Mouse (Mus musculus): Measurements from ENCODE around the gene Psg19. TPM values are rescaled to one million over a fixed set of nuclear protein-coding genes. Genes with fewer than 3 reads are reported as not detected.

Gene Psg19
- polyA plus RNA-seq (2015; fragmentation: Nextera tagmentation; extraction: Ambion mirVana) = not detected in 2 replicates

DNA sequence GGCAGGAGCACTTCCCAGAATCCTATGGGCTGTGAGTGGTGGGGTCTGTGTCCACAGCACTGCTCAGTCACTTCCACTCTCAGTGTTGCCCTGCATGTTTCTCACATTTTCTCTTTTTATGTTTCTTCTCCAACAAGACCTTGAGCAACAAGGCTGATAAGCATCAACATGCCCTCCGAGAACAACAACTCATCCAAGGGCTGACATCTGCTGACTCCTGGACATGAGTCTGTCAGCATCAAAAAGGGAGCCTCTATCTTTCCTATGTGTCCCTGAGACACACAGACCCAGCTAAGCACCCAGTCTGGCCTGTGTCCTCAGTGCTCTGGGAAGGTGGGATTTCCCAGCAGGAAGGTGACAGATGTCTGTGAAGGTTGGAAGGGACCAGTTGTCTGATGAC is at the start of gene Psg19:
Gene Psg19, minus strand, starts transcription at position 101 of the 400 bp plus-strand sequence.
- H3K36me3 ChIP-seq (replicated peaks) = no peaks in the 10 kb centered on the region
- ATAC-seq (ENCODE audit: insufficient read depth) = no peak
- 71% methylated on average over 1 of the region's 1 CpGs for WGBS (ENCODE audit: insufficient replicate concordance)

DNA sequence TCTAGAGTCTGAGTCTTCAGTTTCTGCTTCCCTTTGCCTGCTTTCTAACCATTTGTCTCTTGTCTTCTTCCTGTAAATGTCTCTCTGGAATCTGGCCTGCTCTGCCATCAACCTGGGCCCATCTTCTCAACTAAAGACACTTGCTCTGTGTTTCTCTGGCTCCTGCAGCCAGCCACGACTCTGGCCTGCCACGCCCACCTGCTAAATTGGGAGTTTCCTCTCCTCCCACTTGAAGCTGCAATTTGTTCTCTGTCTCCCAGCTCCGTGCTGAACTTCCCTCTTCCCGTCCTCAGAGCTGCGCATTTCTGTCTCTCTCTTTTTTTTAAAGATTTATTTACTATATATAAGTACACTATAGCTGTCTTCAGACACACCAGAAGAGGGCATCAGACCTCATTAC is 46.5 kb upstream of the Psg19 start:
- Histone ChIP-seq H3K4me1 (replicated peaks) (peaks cover 5% of the 10 kb centered on the region), H3K4me2 (no peak overlapping the region), H3K4me3 (replicated peaks) (no peak overlapping the region), H3K27ac (replicated peaks) (no peak overlapping the region), H3K27me3 (no peaks in the 10 kb centered on the region), H3K36me3 (replicated peaks) (no peaks in the 10 kb centered on the region), H3K9ac (no peak overlapping the region), H3K9me3 (replicated peaks) (no peaks in the 10 kb centered on the region)
- no peak for ATAC-seq (ENCODE audit: insufficient read depth)
- WGBS (ENCODE audit: insufficient replicate concordance) = 13% methylated on average over 5 of the region's 5 CpGs

More for the DNA sequence above, at the start of gene Psg19:
- no peak within 1 kb of the TSS for H3K4me3 ChIP-seq (replicated peaks)
- no peaks in the 10 kb centered on the region for H3K9me3 ChIP-seq (replicated peaks)
- no peak within 1 kb of the TSS for H3K4me2 ChIP-seq
- H3K9ac ChIP-seq = no peak within 1 kb of the TSS
- no peaks in the 10 kb centered on the region for H3K27me3 ChIP-seq
- no peaks in the 10 kb centered on the region for H3K4me1 ChIP-seq (replicated peaks)
- H3K27ac ChIP-seq (replicated peaks) = no peak within 1 kb of the TSS

DNA sequence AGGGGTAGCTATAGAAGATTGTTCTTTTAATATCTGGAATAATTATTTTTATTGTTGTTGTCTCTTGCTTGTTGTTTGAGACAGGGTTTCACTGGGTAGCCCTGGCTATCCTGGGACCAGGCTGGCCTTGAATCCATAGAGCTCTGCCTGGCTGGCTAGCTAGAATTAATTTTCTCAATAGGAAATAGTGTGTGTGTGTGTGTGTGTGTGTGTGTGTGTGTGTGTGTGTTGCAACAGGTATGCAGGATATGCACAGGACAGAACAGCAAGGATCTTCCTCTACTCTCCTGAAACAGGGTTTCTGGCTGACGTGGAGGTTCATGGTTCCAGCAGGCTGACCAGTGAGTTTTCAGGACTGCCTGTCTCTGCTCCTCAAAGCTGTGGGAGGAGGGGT is 42.9 kb upstream of the Psg19 start:
- 60% methylated on average over 1 of the region's 1 CpGs for WGBS (ENCODE audit: insufficient replicate concordance)
- Histone ChIP-seq H3K4me2 (peak overlapping the region; percentile 30; the same call in 1 of the 2 replicates), H3K27ac (replicated peaks) (no peak overlapping the region), H3K9me3 (replicated peaks) (no peaks in the 10 kb centered on the region), H3K36me3 (replicated peaks) (no peaks in the 10 kb centered on the region), H3K4me1 (replicated peaks) (peaks cover 5% of the 10 kb centered on the region), H3K9ac (no peak overlapping the region), H3K27me3 (no peaks in the 10 kb centered on the region), H3K4me3 (replicated peaks) (no peak overlapping the region)
- ATAC-seq (ENCODE audit: insufficient read depth) = no peak

- no peaks in the 10 kb centered on the region for H3K9me3 ChIP-seq (replicated peaks)
- no peak overlapping the region for H3K9ac ChIP-seq
- H3K4me1 ChIP-seq (replicated peaks) = peaks cover 5% of the 10 kb centered on the region
- peak; percentile 22; the same call in 1 of the 2 replicates for ATAC-seq (ENCODE audit: insufficient read depth)
- 3% methylated on average over 14 of the region's 17 CpGs for WGBS (ENCODE audit: insufficient replicate concordance)
- no peaks in the 10 kb centered on the region for H3K27me3 ChIP-seq
- H3K4me2 ChIP-seq = peak overlapping the region; percentile 54
- peak overlapping the region; percentile 59 for H3K27ac ChIP-seq (replicated peaks)
- no peaks in the 10 kb centered on the region for H3K36me3 ChIP-seq (replicated peaks)
- H3K4me3 ChIP-seq (replicated peaks) = peak overlapping the region; percentile 33
These were observed 42.3 kb upstream of the Psg19 start for GRCm38 (mm10) chr7:18840386-18841173.

DNA sequence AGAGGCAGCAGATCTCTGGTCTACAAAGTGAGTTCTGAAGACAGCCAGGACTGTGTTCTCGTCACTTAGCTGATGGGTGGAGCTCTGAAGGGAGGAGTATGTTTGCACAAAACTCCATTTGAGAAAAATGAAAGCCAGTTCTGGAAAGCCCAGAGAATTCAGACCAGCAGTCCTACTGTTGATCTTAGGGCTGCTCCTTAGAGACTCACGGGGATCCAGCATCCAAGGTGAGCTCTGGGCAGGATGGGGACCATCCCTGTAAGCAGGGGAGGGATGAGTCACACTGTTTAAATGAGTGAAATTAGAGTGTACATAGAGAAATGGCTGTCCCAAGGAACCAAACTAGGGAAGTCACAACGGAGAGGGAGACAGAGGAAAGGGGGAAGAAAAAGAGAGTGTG is 41.5 kb upstream of the Psg19 start, which contains the start of gene Mill2:
Gene Mill2, plus strand, starts transcription at position 102 of the 400 bp plus-strand sequence.
- H3K4me3 ChIP-seq (replicated peaks) = peak within 1 kb of the TSS; percentile 33
- peak within 1 kb of the TSS; percentile 59 for H3K27ac ChIP-seq (replicated peaks)
- H3K27me3 ChIP-seq = no peaks in the 10 kb centered on the region
- ATAC-seq (ENCODE audit: insufficient read depth) = no peak
- H3K9ac ChIP-seq = no peak within 1 kb of the TSS
- no peaks in the 10 kb centered on the region for H3K36me3 ChIP-seq (replicated peaks)
- WGBS (ENCODE audit: insufficient replicate concordance) = 5% methylated on average over 3 of the region's 3 CpGs
- no peaks in the 10 kb centered on the region for H3K9me3 ChIP-seq (replicated peaks)
- peaks cover 5% of the 10 kb centered on the region for H3K4me1 ChIP-seq (replicated peaks)
- peak within 1 kb of the TSS; percentile 54 for H3K4me2 ChIP-seq

DNA sequence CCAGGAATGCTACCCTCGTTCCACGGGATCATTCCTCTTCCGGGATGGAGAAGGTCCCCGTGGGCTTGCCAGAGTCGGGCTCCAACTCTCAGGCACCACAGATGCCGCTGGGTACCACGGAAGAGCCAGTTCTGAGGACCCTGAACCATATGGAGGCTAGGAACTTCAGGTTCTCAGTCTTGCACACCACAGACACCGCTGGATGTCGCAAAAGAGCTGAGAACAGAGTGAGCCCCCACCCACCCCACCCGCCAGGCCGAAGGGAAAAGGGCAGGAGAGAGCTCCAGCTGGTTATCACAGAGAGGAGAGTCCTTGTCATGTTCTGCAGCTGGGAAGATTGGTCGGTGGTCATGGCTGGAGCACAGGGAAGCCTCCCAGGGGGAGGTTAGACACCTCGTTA is 34.0 kb upstream of the Psg19 start:
- no peaks in the 10 kb centered on the region for H3K36me3 ChIP-seq (replicated peaks)
- ATAC-seq (ENCODE audit: insufficient read depth) = no peak
- H3K9ac ChIP-seq = no peak overlapping the region
- no peaks in the 10 kb centered on the region for H3K4me1 ChIP-seq (replicated peaks)
- H3K27me3 ChIP-seq = no peaks in the 10 kb centered on the region
- H3K27ac ChIP-seq (replicated peaks) = no peak overlapping the region
- H3K4me2 ChIP-seq = no peak overlapping the region
- WGBS (ENCODE audit: insufficient replicate concordance) = 29% methylated on average over 13 of the region's 13 CpGs
- no peaks in the 10 kb centered on the region for H3K9me3 ChIP-seq (replicated peaks)
- no peak overlapping the region for H3K4me3 ChIP-seq (replicated peaks)

DNA sequence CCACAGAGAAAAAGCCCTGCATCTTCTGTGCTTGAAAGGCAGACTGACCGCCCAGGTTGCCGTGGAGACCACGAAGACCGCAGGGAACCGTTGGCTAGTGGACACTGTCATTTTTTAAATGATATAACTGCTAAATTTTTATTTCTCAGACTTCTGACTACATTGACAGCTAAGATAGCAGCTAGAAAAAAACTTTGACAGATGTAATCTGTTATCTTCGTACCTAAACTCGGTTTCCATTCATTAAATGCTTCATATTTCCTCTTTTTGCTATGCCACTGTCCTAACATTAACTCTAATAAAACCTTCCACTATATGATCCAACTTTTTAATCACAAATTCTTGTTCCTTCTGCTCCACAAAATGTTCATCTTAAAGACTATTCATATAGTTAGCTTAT is 31.2 kb upstream of the Psg19 start:
- WGBS (ENCODE audit: insufficient replicate concordance) = 70% methylated on average over 7 of the region's 7 CpGs
- no peak overlapping the region for H3K4me3 ChIP-seq (replicated peaks)
- ATAC-seq (ENCODE audit: insufficient read depth) = no peak

DNA sequence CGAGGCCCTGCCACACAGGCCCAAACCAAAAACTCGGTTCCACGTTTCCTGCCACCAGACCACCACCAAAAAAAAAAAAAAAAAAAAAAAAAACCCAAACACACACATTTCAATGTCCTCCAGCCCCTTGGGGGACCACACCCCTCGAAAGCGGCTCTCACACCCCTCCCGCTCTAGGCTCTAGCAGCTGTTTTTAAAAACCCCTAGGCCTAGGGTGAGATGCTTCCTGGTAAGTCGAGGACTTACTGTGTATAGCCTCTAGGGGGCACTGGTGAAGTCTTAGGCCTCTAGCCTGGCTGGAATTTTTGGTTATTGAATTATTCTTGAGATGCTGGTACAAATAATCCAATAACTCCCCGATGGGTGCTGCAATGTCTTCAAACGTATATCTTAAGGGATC is 30.3 kb upstream of the Psg19 start:
- Histone ChIP-seq H3K4me1 (replicated peaks) (no peaks in the 10 kb centered on the region), H3K27ac (replicated peaks) (no peak overlapping the region), H3K36me3 (replicated peaks) (no peaks in the 10 kb centered on the region), H3K27me3 (no peaks in the 10 kb centered on the region), H3K4me2 (no peak overlapping the region), H3K9me3 (replicated peaks) (no peaks in the 10 kb centered on the region), H3K4me3 (replicated peaks) (no peak overlapping the region), H3K9ac (no peak overlapping the region)
- ATAC-seq (ENCODE audit: insufficient read depth) = no peak
- WGBS (ENCODE audit: insufficient replicate concordance) = 49% methylated on average over 9 of the region's 9 CpGs

More for the DNA sequence above, 31.2 kb upstream of the Psg19 start:
- Histone ChIP-seq H3K36me3 (replicated peaks) (no peaks in the 10 kb centered on the region), H3K9ac (no peak overlapping the region), H3K9me3 (replicated peaks) (no peaks in the 10 kb centered on the region), H3K27ac (replicated peaks) (no peak overlapping the region), H3K4me1 (replicated peaks) (no peaks in the 10 kb centered on the region), H3K27me3 (no peaks in the 10 kb centered on the region), H3K4me2 (no peak overlapping the region)

DNA sequence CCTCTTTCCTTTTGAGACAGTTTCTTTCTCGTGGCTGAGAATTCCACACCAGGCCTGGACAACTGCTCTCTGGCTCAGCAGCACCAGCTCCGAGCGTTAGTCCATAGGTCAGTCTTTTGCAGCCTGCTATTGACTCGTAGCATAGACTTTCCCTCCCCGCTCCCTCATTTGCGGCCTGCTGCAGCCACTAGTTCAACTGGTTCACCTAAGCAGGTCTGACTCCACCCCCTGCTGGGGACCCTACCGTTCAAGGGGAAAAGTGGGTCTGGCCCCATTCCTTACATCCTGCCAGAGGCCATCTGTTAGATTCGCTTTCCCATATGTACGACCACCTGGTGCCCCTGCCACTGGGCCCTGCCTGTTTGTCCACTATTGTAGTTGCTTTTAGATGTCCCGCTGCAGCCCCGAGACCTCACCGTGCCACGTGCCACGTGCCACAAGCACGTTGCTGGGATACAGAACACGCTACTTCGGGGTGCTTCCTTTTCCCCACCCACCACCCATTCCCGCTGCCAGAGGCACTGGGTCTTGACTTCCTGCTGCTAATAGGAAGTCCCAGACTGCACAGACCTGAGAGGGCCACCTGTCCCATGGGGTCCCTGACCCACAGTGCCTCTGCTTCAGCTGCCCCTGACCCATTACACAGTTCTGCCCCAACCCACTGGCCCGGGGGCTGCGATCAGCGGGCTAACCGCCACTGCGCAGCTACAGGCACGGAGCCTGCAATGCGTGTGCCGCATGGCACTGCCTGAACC is 29.6 kb upstream of the Psg19 start:
- Histone ChIP-seq H3K4me3 (replicated peaks) (no peak overlapping the region), H3K4me1 (replicated peaks) (no peaks in the 10 kb centered on the region), H3K4me2 (no peak overlapping the region), H3K27me3 (no peaks in the 10 kb centered on the region), H3K9me3 (replicated peaks) (no peaks in the 10 kb centered on the region), H3K27ac (replicated peaks) (no peak overlapping the region), H3K36me3 (replicated peaks) (no peaks in the 10 kb centered on the region), H3K9ac (no peak overlapping the region)
- no peak for ATAC-seq (ENCODE audit: insufficient read depth)
- 66% methylated on average over 26 of the region's 26 CpGs for WGBS (ENCODE audit: insufficient replicate concordance)

GRCm38 (mm10) chr7:18821507-18821906 is 23.2 kb upstream of the Psg19 start, which contains the start of gene Psg17:
Psg17 (minus strand) TSS chr7:18821607.
- 37% methylated on average over 3 of the region's 3 CpGs for WGBS (ENCODE audit: insufficient replicate concordance)
- no peak within 1 kb of the TSS for H3K27ac ChIP-seq (replicated peaks)
- H3K4me2 ChIP-seq = no peak within 1 kb of the TSS
- no peaks in the 10 kb centered on the region for H3K9me3 ChIP-seq (replicated peaks)
- H3K27me3 ChIP-seq = no peaks in the 10 kb centered on the region
- no peak for ATAC-seq (ENCODE audit: insufficient read depth)
- no peaks in the 10 kb centered on the region for H3K36me3 ChIP-seq (replicated peaks)
- no peak within 1 kb of the TSS for H3K4me3 ChIP-seq (replicated peaks)
- H3K9ac ChIP-seq = no peak within 1 kb of the TSS
- H3K4me1 ChIP-seq (replicated peaks) = no peaks in the 10 kb centered on the region

DNA sequence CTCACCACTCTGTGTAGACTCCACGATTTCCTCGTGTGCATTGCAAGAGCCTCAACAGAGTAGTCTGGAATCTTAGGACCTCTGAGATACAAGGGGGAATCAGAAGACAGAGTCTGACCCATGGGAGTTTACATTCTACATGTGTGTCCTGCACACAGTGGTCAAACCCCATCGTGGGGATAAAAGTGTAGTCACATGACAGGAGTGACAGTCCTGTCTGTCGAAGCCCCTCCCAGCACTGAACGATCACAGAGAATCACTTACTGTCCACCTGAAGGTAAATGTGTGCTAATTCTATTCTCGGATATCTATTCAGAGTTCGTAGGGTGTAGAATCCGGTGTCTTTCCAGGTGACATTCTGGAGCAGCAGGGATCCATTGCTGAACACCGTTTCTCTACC is 20.0 kb upstream of the Psg19 start:
- WGBS (ENCODE audit: insufficient replicate concordance) = 61% methylated on average over 9 of the region's 9 CpGs
- Histone ChIP-seq H3K4me3 (replicated peaks) (no peak overlapping the region), H3K27me3 (no peaks in the 10 kb centered on the region), H3K27ac (replicated peaks) (no peak overlapping the region), H3K36me3 (replicated peaks) (no peaks in the 10 kb centered on the region), H3K9me3 (replicated peaks) (no peaks in the 10 kb centered on the region), H3K9ac (no peak overlapping the region), H3K4me2 (no peak overlapping the region), H3K4me1 (replicated peaks) (no peaks in the 10 kb centered on the region)
- no peak for ATAC-seq (ENCODE audit: insufficient read depth)
